Comparison of ENCODE assay signal across 27 mouse cellular contexts in genomic region chr7:136159136-136159535, GRCm38 (mm10).
DNase-seq lines count a peak whose midpoint lies in the region; ATAC-seq lines count a peak whose summit lies in the region.
"Had no signal": no experiment of that assay in that cellular context is flagged by ENCODE, and none has a peak within 500 bp of the region (broad histone marks: within the 10 kb centered on the region; RNA-seq: fewer than 3 reads in every experiment).

No protein-coding gene starts in this region.

- H3K4me1 ChIP-seq in hindbrain, embryonic 10.5 days (replicated peaks) = 0 out of 2 replicates have a peak, but pooled peaks cover 6% of the 10 kb centered on the region
- no peaks in the 10 kb centered on the region for H3K4me1 ChIP-seq in hindbrain, embryonic 14.5 days (replicated peaks; ENCODE audit: control insufficient read depth, insufficient read depth, low read length)
- no peaks in the 10 kb centered on the region for H3K4me1 ChIP-seq in forebrain, embryonic 15.5 days
- H3K4me1 ChIP-seq: embryonic facial prominence, embryonic 15.5 days; forebrain, embryonic 12.5 days; kidney, embryonic 15.5 days; lung, embryonic 15.5 days; midbrain, embryonic 13.5 days; neural tube, embryonic 13.5 days had no signal

- no peak overlapping the region for H3K4me3 ChIP-seq in hindbrain, embryonic 10.5 days
- H3K4me3 ChIP-seq in hindbrain, embryonic 14.5 days (replicated peaks; ENCODE audit: low read length) = no peak overlapping the region
- no peak overlapping the region for H3K4me3 ChIP-seq in forebrain, embryonic 15.5 days
- H3K4me3 ChIP-seq: embryonic facial prominence, embryonic 15.5 days; forebrain, embryonic 12.5 days; heart, adult 2 months; hindbrain, embryonic 12.5 days; kidney, embryonic 15.5 days; lung, embryonic 15.5 days; midbrain, embryonic 13.5 days; neural tube, embryonic 13.5 days had no signal

- no peaks in the 10 kb centered on the region for H3K36me3 ChIP-seq in hindbrain, embryonic 10.5 days
- H3K36me3 ChIP-seq in hindbrain, embryonic 14.5 days (replicated peaks; ENCODE audit: control insufficient read depth, insufficient read depth) = no peaks in the 10 kb centered on the region
- no peaks in the 10 kb centered on the region for H3K36me3 ChIP-seq in forebrain, embryonic 15.5 days
- H3K36me3 ChIP-seq: embryonic facial prominence, embryonic 15.5 days; forebrain, embryonic 12.5 days; hindbrain, embryonic 12.5 days; kidney, embryonic 15.5 days; lung, embryonic 15.5 days; midbrain, embryonic 13.5 days; neural tube, embryonic 13.5 days had no signal

- no peak overlapping the region for H3K27ac ChIP-seq in hindbrain, embryonic 10.5 days
- H3K27ac ChIP-seq in hindbrain, embryonic 14.5 days = no peak overlapping the region
- no peak overlapping the region for H3K27ac ChIP-seq in forebrain, embryonic 15.5 days (replicated peaks)
- H3K27ac ChIP-seq: embryonic facial prominence, embryonic 15.5 days; forebrain, embryonic 12.5 days; heart, adult 2 months; hindbrain, embryonic 12.5 days; kidney, embryonic 15.5 days; lung, embryonic 15.5 days; midbrain, embryonic 13.5 days; neural tube, embryonic 13.5 days had no signal

- no peak overlapping the region for H3K9ac ChIP-seq in hindbrain, embryonic 14.5 days
- H3K9ac ChIP-seq in forebrain, embryonic 15.5 days (replicated peaks) = no peak overlapping the region
- H3K9ac ChIP-seq: embryonic facial prominence, embryonic 15.5 days; forebrain, embryonic 12.5 days; hindbrain, embryonic 12.5 days; kidney, embryonic 15.5 days; lung, embryonic 15.5 days; midbrain, embryonic 13.5 days; neural tube, embryonic 13.5 days had no signal

- no peaks in the 10 kb centered on the region for H3K9me3 ChIP-seq in hindbrain, embryonic 10.5 days
- H3K9me3 ChIP-seq in hindbrain, embryonic 14.5 days (ENCODE audit: control insufficient read depth, low read length) = no peaks in the 10 kb centered on the region
- no peaks in the 10 kb centered on the region for H3K9me3 ChIP-seq in forebrain, embryonic 15.5 days
- H3K9me3 ChIP-seq: embryonic facial prominence, embryonic 15.5 days; forebrain, embryonic 12.5 days; kidney, embryonic 15.5 days; lung, embryonic 15.5 days; midbrain, embryonic 13.5 days; neural tube, embryonic 13.5 days had no signal

- no peaks in the 10 kb centered on the region for H3K27me3 ChIP-seq in hindbrain, embryonic 10.5 days (ENCODE audit: insufficient read depth, poor library complexity, severe bottlenecking)
- H3K27me3 ChIP-seq in hindbrain, embryonic 14.5 days (ENCODE audit: control insufficient read depth, insufficient read depth, low read length) = no peaks in the 10 kb centered on the region
- 0 out of 2 replicates have a peak, but pooled peaks cover 4% of the 10 kb centered on the region for H3K27me3 ChIP-seq in forebrain, embryonic 15.5 days
- H3K27me3 ChIP-seq: embryonic facial prominence, embryonic 15.5 days; hindbrain, embryonic 12.5 days; lung, embryonic 15.5 days; midbrain, embryonic 13.5 days; neural tube, embryonic 13.5 days had no signal

- 36% methylated on average over 4 of the region's 4 CpGs for WGBS in hindbrain, embryonic 10.5 days
- WGBS in hindbrain, embryonic 14.5 days = 35% methylated on average over 4 of the region's 4 CpGs
- 33% methylated on average over 4 of the region's 4 CpGs for WGBS in forebrain, embryonic 15.5 days

- no peak overlapping the region for H3K4me2 ChIP-seq in hindbrain, embryonic 14.5 days (replicated peaks)
- no peak overlapping the region for H3K4me2 ChIP-seq in forebrain, embryonic 15.5 days (replicated peaks)
- H3K4me2 ChIP-seq: embryonic facial prominence, embryonic 15.5 days; forebrain, embryonic 12.5 days; hindbrain, embryonic 12.5 days; kidney, embryonic 15.5 days; liver, embryonic 11.5 days; lung, embryonic 15.5 days; midbrain, embryonic 13.5 days; neural tube, embryonic 13.5 days had no signal

- no peak for ATAC-seq in hindbrain, embryonic 14.5 days (ENCODE audit: low FRiP score)
- no peak for ATAC-seq in forebrain, embryonic 15.5 days (replicated peaks)
- ATAC-seq: inflammation-experienced regulatory T-cells, adult 6 months; midbrain, embryonic 13.5 days; Patski had no signal

- peak; percentile 40 for DNase-seq in hindbrain, embryonic 10.5 days (ENCODE audit: low spot score)
- DNase-seq in hindbrain, embryonic 14.5 days (ENCODE audit: low spot score) = no peak
- DNase-seq in embryo, embryonic 9.5 days (ENCODE audit: extremely low spot score) = peak; percentile 20
- DNase-seq in hindlimb bud, embryonic 11.5 days (ENCODE audit: extremely low spot score, low read depth, low spot score) = peak; percentile 57
- DNase-seq in mesoderm, embryonic 11.5 days (ENCODE audit: low read depth, low spot score) = peak; percentile 32
- DNase-seq in right cerebral cortex, adult 2 months (ENCODE audit: low spot score in 2 of 2) = no peak
- DNase-seq: adrenal gland, postnatal 14 days; cerebellum, adult 11-12 months; cerebellum, adult 9-11 months; gastrocnemius, postnatal 14 days; heart, adult 2 months; heart, postnatal 14 days; kidney, adult 11 months; kidney, postnatal 25 days; right cerebral cortex, postnatal 14 days; thymus, postnatal 4 days had no signal

Comparison
In these comparisons a context has a peak if more than half of its experiments do, and no peak if none do; other contexts are left out.
1. DNase-seq: peak in hindbrain, embryonic 10.5 days (single experiment), embryo, embryonic 9.5 days (single experiment), hindlimb bud, embryonic 11.5 days (single experiment) and mesoderm, embryonic 11.5 days (single experiment); none in hindbrain, embryonic 14.5 days (single experiment) and right cerebral cortex, adult 2 months (0 of 2).